Mouse (Mus musculus): ENCODE measurements around the gene Aip.

Gene Aip

DNA sequence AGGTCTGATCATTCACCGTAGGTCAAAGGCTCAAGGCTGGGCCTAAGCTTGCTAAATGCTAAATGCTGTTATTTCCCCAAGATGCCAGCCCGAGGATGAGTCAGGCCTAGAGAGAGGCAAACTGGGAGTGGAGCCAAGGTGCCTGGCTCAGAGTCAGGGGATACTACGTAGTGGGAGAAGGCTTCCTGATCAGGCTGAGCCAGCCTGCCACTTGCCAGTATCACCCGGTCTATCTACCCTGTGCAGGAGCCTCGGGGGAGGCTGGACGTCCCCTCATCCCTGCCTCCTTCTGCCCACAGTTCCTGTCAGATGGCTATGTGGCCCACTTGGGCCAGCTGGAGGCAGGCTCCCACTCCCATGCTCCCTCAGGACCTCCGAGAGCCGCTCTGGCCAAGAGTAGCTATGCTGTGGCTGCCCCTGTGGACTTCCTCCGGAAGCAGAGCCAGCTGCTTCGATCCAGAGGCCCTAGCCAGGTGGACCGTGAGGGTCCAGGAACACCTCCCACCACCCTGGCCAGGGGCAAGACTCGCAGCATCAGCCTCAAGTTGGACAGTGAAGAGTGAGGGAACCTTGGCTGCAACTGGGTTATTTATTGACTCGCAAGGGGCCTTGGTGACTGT, 12.4 kb downstream of the Aip start:
- peak; percentile 68 to 81 for DNase-seq (ENCODE audit: low spot score in 2 of 2)

- DNase-seq (ENCODE audit: low spot score in 2 of 2): no peak
These were observed 13.3 kb downstream of the Aip start for GRCm38 (mm10) chr19:4112063-4112960.

GRCm38 (mm10) chr19:4108535-4108934, 17.1 kb downstream of the Aip start:
- DNase-seq (ENCODE audit: low spot score in 2 of 2): no peak

- DNase-seq (ENCODE audit: low spot score in 2 of 2): no peak
These were observed 19.0 kb downstream of the Aip start for GRCm38 (mm10) chr19:4106654-4107053.

- DNase-seq (ENCODE audit: low spot score in 2 of 2): no peak
These were observed 20.9 kb downstream of the Aip start for GRCm38 (mm10) chr19:4104675-4105194.

DNA sequence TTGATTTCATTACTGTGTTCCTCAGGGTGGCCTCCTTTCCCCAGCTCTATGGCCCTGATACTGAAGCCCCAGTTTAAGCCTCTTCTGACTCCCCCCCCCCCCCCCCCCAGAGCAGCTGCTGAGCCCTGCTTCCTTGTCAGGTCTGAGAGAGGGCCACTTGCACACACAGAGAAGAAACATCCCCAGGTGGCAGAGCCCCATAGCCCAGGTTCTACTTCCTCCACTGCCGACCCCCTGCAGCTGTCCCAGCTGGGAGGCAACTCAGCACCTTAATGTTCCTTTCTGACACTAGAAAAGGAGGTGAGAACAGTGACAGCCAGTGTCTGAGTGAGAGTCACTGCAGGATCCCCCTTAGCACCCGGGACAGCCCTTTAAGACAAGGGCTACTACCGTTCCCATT, 21.9 kb downstream of the Aip start:
- DNase-seq (ENCODE audit: low spot score in 2 of 2): no peak

DNA sequence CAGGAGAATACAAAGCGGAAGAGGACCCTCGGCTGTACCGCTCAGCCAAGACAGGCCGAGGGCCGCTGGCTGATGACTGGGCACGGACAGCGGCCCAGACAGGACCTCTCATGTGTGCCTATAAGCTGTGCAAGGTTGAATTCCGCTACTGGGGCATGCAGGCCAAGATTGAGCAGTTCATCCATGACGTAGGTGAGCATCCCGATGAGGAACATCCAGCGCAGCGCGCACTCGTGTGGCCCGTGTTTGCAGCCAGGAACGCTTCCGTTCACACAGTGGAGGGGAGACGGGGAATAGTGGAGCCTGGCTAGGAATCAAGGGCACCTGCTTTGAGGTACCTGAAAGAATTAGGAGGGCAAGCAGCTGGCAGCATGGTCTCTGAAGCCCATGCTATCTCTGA, 22.4 kb downstream of the Aip start:
- DNase-seq (ENCODE audit: low spot score in 2 of 2): no peak

DNA sequence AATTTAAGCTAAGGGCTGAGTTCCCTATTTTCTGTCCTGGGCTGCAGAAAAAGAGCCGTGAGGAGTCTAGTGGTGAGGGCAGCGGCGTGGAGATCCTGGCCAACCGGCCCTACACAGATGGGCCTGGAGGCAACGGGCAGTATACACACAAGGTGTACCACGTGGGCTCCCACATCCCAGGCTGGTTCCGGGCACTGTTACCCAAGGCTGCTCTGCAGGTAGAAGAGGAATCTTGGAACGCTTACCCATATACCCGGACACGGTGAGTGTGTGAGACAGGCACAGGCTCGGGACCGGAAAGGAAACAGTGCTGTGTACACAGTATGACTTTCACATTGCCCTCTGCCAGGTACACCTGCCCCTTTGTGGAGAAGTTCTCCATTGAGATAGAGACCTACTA, 23.0 kb downstream of the Aip start:
- DNase-seq (ENCODE audit: low spot score in 2 of 2): no peak

DNA sequence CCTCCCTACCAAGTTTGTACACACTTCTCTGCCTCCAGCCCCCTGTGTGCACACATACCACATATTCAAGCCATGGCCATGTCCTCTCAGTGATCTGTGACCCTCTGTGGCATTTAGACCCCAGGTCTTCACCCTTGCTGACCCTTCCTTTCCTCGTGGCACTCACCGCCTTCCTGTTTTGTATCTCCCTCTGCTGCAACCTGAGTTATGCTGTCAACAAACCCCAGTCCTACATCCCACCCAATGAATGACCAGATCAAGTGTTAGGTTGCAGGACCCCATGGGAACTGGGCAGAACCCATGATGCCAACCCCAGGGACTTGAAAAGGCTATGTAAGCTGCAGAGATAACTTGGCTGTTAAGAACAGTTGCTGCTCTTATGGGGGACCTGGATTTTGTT, 23.6 kb downstream of the Aip start:
- no peak for DNase-seq (ENCODE audit: low spot score in 2 of 2)

DNA sequence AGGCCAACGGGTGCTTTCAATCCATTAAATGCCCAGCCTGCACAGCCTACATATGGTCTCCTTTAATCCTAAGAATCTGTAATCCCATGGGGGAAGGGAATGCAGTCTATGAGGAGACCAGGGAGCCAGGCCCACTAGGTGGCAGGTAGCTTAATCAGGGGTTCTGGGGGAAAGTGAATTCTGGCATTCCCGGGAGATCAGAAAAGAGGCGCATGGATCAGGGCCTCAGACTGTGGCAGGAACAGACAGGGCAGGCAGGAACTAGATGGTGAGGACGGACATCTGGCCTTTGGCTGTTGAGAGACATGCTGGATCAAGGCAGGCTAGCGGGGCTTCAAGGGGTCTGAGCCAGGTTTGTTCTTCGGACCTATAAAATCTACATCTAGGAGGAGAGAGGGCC, 24.2 kb downstream of the Aip start:
- no peak for DNase-seq (ENCODE audit: low spot score in 2 of 2)

- DNase-seq (ENCODE audit: low spot score in 2 of 2): peak in 1 of 2 experiments; percentile 29
These were observed 24.9 kb downstream of the Aip start for GRCm38 (mm10) chr19:4100718-4101261.

- DNase-seq (ENCODE audit: low spot score in 2 of 2): peak; percentile 82 to 83
These were observed 25.6 kb downstream of the Aip start, which contains the start of gene Pitpnm1 for GRCm38 (mm10) chr19:4099837-4100717. Pitpnm1 (plus strand) TSS chr19:4099998.

- peak; percentile 86 to 93 for DNase-seq (ENCODE audit: low spot score in 2 of 2)
These were observed 26.6 kb downstream of the Aip start for GRCm38 (mm10) chr19:4099056-4099455.

- no peak for DNase-seq (ENCODE audit: low spot score in 2 of 2)
These were observed 27.2 kb downstream of the Aip start for GRCm38 (mm10) chr19:4098426-4098825.

GRCm38 (mm10) chr19:4097441-4097825, 28.2 kb downstream of the Aip start:
- DNase-seq (ENCODE audit: low spot score in 2 of 2): no peak

DNA sequence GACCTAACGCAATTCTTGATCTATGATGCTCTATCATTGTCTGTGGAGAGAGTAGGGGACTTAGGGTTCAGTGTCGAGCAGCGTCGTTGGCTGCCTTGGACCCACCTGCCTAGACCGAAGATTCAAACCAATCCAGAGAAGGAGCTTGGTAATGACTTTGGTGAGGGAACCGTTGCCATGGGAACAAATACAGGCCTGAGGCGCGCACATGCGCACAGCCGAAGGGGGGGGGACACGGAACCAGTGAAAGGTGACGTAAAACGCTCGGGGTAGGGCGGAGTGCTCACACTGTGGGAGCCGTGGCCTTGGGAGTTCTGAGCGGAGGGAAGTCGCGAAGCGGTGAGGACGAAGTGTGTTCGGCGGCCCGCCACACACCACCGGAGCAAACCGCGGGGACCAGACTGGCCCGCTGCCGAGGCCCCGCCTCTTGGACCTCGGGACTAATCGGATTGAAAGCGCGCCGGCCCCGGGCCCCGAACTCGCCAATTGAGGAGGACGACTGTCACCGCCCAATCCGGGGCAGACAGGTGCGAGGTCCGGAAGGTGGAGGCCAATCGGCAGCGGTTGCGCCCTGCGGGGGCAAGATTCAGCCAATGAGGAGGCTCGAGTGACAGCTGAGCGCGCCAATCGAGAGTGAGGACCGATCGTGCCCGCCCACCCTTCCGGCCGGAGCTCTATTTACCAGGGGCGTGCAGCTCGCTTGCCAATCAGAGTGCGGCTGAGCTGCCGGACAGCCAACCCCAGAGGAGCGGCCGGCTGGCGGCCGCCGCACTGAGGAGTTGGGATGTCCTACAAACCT, 28.8 kb downstream of the Aip start, which contains the start of gene Cdk2ap2:
TSS of gene Cdk2ap2 (plus strand) at position 541 of the 799 bp plus-strand sequence.
- peak; percentile 98 to 100 for DNase-seq (ENCODE audit: low spot score in 2 of 2)

- no peak for DNase-seq (ENCODE audit: low spot score in 2 of 2)
These were observed 29.9 kb downstream of the Aip start for GRCm38 (mm10) chr19:4095802-4096201.

- no peak for DNase-seq (ENCODE audit: low spot score in 2 of 2)
These were observed 30.8 kb downstream of the Aip start for GRCm38 (mm10) chr19:4094774-4095303.

DNA sequence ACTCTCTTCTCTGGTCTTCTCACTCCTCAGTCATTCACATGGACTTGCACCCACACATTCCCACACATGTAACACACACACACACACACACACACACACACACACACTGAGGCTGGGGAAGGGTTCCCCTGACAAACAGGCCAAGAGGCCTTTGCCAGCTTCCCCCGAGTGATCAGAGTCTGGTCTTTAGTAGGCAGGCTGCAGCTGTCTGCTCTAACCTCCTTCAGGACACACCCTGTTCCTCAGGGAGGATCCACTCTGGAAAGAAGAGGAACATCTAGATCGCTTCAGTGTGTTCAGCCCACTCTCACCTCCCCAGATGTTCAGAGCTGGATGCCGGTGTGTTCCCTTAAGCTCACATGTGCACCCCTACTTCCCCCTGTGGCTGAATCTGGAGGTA, 31.3 kb downstream of the Aip start:
- no peak for DNase-seq (ENCODE audit: low spot score in 2 of 2)

- DNase-seq (ENCODE audit: low spot score in 2 of 2): no peak
These were observed 31.9 kb downstream of the Aip start for GRCm38 (mm10) chr19:4093772-4094171.
